Mouse (Mus musculus) frontal cortex, adult 2 months (tissue): ENCODE measurements around the gene B3gnt6. TPM values are rescaled to one million over a fixed set of nuclear protein-coding genes. Genes with fewer than 3 reads are reported as not detected.

Source experiments
- DNase-seq, 2 experiments: peaks; one replicate each; pipeline ENCODE4 v3.0.0; 2022; ENCODE audit warnings: low spot score in 1 of 2; ENCODE audit errors: extremely low spot score in 1 of 2
- polyA plus RNA-seq: library from polyadenylated mRNA; depleted of rRNA; stranded (reverse); fragments of >200 nt; gene quantifications from 2 replicates; pipeline ENCODE4 v1.2.3, GENCODE M21; 2012

B3gnt6 gene
- polyA plus RNA-seq, 1 experiment, result 0.44 TPM

- DNase-seq, result no peak
Measured at GRCm38 (mm10) chr7:98177566-98177928, 21.7 kb downstream of the B3gnt6 start.

DNA sequence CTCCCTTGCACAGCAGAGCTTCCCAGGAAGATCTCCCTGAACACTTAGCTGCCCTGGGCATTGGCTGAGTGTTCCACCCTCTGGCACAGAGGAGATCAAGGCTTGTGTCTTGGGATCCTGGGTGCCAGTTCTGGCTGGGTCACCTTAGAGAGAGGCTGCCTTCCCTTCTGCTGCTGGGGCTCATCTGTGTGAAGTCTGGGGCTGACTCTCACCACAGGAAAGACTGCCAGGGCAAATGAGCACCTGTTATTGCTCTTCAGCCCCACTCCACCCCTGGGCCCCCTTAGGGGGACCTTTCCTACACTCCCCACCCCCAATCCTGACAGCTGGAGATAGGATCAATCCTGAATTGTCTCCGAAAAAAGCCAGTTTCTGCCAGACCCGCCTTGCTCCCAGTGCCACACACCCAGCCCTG is 22.2 kb downstream of the B3gnt6 start:
- DNase-seq, result no peak

DNA sequence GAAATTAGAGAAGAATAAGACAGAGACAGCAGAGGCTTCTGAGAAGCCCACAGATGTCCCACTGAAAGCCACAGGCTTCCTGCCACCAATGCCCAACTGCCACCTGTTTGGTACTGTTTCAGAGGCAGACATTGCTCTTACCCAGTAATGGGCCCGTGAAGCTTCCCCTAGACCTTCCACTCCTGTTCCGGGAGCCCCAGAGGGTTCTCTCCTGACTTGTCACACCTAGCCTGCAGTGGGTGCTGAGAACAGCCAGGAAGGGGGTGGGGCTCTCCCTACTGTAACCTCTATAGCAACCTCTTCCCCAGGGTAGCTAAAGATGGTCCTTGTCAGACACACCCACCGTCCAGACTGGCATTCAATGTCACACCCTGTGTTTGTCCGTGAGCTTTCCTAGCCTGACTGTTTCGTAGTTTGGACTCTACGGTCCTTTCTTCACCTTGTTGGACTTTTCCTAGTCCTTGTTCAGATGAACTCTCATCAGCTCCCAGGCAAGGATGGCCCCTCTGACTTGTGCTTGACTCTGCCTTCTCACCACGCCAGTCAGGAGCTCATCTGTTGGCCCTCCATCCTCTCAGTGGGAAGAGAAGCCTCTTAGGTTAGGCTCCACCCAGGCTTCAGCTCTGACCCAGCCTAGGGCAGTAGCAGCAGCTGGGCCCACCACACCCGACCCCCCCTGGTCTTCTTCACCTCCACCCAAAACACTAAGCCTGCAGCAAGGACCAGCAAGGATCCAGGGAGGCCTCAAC is 22.8 kb downstream of the B3gnt6 start:
- no peak for DNase-seq

DNA sequence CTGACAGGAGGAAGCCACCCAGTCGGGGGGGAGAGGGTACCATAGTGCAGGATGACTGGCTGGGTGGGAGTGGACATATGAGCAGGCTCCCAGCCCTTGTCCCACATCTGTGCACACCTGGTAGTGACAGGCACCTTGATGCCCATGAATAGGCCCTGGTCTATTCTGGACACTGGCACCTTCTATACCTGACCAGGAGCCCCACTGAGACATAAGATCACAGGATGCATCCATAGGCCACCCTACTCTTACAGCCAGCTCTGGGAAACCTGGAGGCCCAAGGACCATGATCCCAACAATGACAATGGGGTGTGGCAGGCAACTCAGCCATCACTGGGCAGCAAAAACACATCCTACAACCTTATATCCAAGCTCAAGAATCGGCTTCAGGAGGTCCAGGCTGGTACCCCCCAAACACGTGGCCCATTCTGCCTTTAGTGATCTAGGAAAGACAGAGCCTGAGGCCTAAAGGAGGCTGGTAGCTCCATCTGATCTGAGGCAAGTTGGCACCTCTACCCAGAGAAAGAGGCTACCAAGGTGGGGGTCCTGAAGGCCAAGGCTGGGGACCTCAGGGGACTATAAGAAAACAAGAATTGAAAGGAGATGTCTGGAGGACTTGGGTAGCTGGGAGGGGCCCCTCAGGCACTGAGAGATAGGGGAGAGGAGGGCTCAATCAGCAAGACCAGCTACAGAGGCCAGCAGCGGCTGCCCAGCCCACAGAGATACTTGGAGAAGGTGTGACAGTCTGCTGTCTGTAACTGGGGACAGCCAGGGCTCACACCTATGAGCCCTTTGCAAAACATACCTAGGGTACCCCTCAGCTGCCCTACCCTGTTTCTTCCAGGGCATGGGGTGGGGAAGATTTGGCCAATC is 24.2 kb downstream of the B3gnt6 start:
- no peak for DNase-seq

GRCm38 (mm10) chr7:98173408-98173807 is 25.9 kb downstream of the B3gnt6 start:
- no peak for DNase-seq

DNA sequence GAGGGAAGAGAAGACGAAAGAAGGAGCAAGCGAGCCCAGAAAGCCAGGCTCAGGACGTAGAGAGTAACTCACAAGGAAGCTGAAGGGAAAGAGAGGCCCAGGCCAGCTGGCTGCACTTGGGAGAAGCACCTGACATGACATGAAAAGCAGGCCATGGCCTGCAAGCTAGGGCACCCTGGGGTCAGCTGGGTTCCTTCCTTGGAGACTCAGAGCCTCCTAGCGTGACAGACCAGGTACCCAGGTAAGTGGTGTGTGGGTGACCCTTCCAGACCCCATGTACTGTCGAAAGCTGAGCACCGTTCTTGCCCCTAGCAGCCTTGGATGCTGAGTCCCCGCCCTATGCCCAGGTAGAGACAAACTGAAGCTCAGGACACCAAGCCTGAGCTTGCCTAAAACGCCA is 26.6 kb downstream of the B3gnt6 start:
- no peak for DNase-seq

- peak in 1 of 2 experiments; percentile 39 for DNase-seq
Measured at GRCm38 (mm10) chr7:98171141-98172073, 27.9 kb downstream of the B3gnt6 start.

DNA sequence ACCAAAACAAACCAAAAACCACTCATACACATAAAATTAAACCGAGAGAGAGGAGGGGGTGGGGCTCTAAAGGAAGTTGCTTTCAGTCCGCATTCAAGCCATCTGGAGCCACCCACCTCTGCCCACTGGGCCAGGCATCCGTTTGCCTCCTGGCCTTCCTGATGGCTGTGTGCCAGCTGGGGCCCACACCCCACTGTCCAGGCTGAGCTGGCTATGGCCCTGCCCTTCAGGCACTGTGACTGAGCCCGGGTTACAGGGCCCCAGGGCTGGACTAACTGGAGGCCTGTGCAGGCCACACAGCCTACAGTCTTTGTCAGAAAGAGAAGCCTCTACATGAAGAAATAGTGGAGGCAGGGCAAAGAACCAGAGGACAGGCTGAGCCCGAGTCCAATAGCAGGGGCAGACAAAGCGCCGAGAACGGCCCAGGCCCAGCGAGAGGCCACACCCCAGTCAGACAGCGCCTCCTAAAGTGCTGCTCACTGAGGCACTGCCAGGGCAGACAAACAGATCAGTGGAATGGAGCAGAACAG is 34.2 kb downstream of the B3gnt6 start:
- DNase-seq, result no peak

DNA sequence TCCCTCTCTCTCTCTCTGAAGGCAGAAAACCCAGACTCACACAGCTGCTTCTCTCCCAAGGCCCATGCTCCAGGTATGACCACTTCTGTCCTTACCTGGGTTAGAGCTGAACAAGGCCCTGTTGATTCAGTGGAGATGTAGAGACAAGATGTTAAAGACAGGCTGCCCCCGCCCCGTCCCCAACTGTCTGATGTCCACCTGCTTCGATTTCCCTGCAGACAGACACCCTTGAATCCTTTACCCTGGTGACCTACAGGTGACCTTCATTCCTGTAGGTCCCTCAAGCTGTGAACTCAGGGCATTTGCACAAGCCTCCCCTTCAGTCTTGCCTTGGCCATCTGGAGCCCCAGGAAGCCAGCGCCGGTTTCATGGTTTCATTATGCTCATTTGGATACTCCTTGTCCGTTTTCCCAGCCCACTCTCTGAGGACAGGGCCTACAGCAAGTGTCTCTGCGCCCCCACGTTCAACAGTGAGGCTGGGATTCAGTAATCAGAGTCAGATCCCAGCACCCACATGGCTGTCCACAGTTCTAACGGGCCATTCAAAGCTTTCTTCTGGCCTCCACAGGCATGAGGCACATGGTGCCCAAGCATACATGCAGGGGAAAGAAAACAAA is 34.8 kb downstream of the B3gnt6 start:
- DNase-seq, result no peak

DNA sequence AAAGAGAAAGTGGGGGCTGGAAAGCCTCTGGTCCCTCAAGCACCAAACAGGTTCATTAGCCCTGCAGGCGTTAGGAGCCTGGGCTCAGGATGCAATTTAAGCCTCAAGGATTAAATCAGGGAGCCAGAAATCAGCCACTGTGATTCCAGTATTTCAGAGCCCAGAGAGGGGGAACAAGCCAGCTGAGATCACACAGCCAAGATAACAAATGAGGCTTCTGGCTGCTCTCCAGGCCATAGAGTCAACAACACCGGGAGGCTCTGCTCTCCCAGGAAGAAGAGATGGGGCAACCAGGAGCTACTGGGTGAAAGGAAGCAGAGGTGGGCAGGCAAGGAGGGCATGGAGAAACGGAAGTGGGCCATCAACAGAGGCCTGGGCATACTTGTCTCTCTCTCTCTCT is 35.6 kb downstream of the B3gnt6 start:
- no peak for DNase-seq

GRCm38 (mm10) chr7:98162239-98162638 is 37.0 kb downstream of the B3gnt6 start:
- no peak for DNase-seq

- no peak for DNase-seq
Measured at GRCm38 (mm10) chr7:98160041-98160740, 39.1 kb downstream of the B3gnt6 start.

- DNase-seq, result no peak
Measured at GRCm38 (mm10) chr7:98158481-98158880, 40.8 kb downstream of the B3gnt6 start.

GRCm38 (mm10) chr7:98157636-98158332 is 41.5 kb downstream of the B3gnt6 start:
- peak in 1 of 2 experiments; percentile 37 for DNase-seq

- DNase-seq, result no peak
Measured at GRCm38 (mm10) chr7:98156280-98156665, 43.0 kb downstream of the B3gnt6 start.

DNA sequence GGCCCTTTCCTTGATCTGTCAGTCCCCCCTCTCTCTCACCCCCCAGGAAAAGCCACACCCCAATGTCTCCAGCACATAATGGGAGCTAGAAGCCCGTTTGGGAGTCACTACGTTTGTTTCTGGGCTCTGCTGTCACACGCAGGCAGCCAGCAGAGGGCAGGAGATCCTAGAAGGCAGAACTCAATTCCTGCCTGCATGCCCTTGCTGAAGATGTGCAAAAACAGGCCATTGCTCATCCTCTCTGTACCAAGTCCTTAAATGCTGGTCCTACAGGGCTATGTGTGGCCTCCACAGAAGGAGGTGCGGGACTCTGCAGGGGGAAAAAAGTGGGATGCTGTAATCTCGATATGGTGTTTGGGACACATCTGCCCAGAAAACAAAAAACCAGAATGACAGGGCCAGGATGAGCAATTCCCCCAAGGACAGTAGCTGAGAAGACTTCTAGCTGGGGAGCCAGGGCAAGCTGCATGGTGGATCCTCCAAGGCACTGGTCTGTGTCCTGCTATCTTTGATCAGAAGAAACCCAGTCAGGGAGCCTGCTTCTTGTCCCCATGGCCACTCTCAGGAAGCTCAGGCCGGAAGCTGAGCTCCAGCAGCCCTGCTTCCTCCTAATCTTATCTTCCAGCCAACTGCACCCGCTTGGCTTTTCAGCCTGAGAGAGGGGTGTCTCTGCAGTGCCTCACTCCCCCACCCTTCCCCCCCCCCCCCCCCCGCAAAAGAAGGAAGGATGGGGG is 43.6 kb downstream of the B3gnt6 start:
- DNase-seq, result peak in 1 of 2 experiments; percentile 80

DNA sequence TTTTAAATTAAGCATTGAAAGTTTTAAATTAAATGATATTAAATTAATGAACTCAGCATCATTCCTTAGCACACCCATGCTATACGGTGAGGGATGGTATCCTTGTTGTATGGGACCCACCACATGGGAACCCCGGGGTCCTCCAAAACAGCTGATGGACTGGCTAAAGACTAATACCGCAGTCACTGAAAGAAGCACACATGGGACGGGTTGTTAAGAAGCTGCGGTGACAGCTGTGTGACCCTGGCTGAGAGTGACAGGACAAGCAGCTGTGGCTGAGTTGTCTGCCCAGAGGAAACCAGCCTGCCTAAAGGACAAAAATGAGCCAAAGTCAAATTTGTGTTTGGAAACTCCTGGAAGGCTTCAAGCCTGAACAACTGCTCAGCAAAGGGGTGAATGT is 45.4 kb downstream of the B3gnt6 start:
- no peak for DNase-seq

DNA sequence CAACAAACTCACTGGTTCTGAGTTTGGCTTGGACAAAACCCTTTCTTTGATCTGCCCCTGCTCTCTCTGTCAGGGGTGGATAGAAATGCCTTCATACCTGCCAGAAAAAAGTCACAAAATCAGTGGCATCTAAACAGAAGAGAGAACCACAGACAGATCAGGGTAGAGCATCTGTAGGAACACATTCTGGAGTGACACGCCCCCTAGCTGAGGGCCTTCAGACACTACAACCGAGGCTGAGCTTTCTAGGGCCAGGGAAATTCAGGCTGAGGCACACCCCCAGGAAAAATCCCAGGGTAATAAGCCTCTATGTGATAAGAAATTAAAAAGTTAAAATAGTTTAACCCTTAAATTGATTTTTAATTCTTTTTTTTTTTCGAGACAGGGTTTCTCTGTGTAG is 45.9 kb downstream of the B3gnt6 start:
- no peak for DNase-seq
